Mouse (Mus musculus): ENCODE results near the gene Snrnp35. TPM values are rescaled to one million over a fixed set of nuclear protein-coding genes. Genes with fewer than 3 reads are reported as not detected.
"Not testable (repeated sequence)": the region's sequence is repeated elsewhere in the genome, so short reads cannot be mapped to it uniquely, and the experiment has no call there.

Snrnp35 gene
- polyA plus RNA-seq, 1 experiment from 2014 or later, result 27.2 TPM

DNA sequence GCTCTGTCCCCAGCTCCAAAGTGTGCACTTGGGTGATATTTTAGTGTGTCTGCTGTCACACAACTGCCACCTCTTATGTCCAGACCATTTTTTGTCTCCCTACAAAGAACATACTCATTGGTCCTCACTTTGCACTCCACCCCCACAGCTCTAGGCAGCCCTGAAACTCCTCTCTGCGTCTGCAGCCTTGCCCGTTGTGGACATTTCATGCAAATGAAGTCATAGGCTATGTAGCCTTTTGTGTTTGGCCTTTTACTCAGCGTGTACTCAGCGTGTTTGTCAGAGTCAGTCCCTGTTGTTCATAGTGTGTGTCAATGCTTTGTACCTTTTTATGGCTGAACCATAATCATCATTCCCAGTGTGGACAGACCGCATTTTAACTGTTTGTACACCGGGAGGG lies 33.4 kb upstream of the Snrnp35 start:
- Histone ChIP-seq H3K4me3 (no peak overlapping the region), H3K4me2 (no peak overlapping the region), H3K27ac (no peak overlapping the region), H3K9ac (no peak overlapping the region; the same call in 1 of the 2 replicates), H3K36me3 (ENCODE audit: poor library complexity, severe bottlenecking) (peaks cover 73% of the 10 kb centered on the region), H3K9me3 (replicated peaks) (no peaks in the 10 kb centered on the region), H3K27me3 (no peaks in the 10 kb centered on the region), H3K4me1 (peaks cover 30% of the 10 kb centered on the region)
- no peak for ATAC-seq
- 76% methylated on average over 6 of the region's 6 CpGs for WGBS

DNA sequence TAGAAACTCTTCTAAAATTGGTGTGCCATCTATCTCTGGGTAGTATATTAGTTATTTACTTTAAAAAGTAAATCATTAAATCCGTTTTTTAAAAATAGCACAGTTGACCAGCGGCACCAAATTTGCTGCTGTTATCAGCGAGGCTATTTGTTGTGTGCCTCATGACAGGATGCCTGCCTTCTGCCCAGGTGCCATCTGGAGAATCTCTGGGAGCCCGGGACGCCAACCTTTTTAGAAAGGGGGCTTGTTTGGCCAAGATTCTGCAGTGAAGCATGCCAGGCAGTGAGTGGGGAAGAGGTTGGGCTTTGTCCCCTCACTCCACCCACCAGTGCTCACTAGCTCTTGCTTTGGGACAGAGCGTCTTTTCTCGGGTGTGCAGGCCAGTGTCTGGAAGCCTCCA lies 32.9 kb upstream of the Snrnp35 start:
- no peak overlapping the region for H3K27ac ChIP-seq
- H3K36me3 ChIP-seq (ENCODE audit: poor library complexity, severe bottlenecking), result peaks cover 78% of the 10 kb centered on the region
- H3K4me3 ChIP-seq, result no peak overlapping the region
- H3K9ac ChIP-seq, result no peak overlapping the region
- H3K9me3 ChIP-seq (replicated peaks), result no peaks in the 10 kb centered on the region
- no peak overlapping the region for H3K4me2 ChIP-seq
- no peak for ATAC-seq
- peaks cover 25% of the 10 kb centered on the region for H3K4me1 ChIP-seq
- H3K27me3 ChIP-seq, result no peaks in the 10 kb centered on the region
- WGBS, result 88% methylated on average over 7 of the region's 7 CpGs

DNA sequence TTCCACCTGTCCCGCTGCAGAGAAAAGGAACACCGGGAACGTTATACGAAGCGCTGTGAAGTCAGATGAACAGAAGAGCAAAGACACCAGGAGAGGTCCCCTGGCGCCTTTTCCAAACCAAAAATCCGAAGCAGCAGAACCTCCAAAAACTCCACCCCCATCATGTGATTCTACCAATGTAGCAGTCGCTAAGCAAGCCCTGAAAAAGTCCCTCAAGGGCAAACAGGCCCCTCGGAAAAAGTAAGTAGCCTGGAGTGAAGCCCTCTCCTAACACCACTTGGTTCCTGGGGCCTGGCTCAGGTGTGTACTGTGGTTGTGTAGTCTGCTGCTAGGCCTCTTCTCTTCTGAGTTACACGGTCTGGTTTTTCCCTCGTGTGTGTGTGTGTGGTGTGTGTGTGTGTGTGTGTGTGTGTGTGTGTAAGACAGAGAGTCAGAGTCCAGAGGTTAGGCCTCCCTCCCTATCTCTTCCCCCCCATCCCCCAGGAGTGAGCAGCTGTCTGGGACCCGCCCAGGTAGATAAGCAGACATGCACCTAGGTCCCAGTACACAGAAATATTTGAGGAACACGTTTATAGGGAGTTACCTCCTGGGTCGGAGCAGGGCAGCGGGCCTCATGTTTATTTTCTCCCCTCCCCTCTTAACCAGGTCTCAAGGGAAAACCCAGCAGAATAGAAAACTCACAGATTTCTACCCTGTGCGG lies 32.1 kb upstream of the Snrnp35 start:
- Histone ChIP-seq H3K36me3 (ENCODE audit: poor library complexity, severe bottlenecking) (peaks cover 85% of the 10 kb centered on the region), H3K4me1 (peaks cover 25% of the 10 kb centered on the region), H3K9me3 (replicated peaks) (no peaks in the 10 kb centered on the region), H3K9ac (no peak overlapping the region), H3K4me3 (no peak overlapping the region), H3K4me2 (no peak overlapping the region), H3K27ac (no peak overlapping the region), H3K27me3 (no peaks in the 10 kb centered on the region)
- no peak for ATAC-seq
- 90% methylated on average over 16 of the region's 16 CpGs for WGBS

DNA sequence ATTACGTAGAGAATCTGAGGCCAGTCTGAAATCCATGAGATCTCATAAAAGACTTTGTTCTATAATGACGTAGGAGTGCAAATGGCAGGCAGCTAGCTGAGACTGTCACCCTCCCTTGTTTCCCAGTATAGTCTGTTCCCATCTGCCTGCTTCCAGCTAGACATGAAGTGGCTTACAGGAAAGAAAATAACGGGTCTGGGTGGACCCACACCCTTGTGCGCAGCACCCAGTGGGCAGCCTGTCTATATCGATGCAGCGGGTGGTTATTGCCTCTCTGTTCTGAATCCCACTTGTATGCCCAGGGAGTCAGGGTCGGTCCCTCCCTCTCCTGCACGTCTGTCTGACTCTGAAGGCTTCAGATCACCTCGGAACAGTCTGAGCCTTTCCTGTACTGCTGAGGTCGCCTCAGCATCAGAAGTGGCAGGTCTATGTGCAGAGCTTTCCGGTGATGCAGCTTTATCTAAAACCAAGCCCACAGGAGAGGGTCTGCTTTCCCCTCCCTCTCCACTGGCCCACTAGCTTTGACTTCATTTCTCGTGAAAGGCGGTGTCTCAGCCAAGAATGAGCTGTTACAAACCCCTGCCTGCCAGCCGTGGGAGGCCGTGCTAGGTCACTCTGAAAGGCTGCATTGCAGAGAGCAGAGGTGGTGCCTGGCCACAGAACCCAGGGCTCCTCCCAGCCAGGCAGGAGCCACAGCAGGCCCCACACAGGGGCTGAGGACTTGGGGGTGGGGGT lies 30.3 kb upstream of the Snrnp35 start:
- Histone ChIP-seq H3K4me1 (peaks cover 13% of the 10 kb centered on the region), H3K9me3 (replicated peaks) (no peaks in the 10 kb centered on the region), H3K9ac (no peak overlapping the region), H3K4me2 (no peak overlapping the region), H3K27me3 (no peaks in the 10 kb centered on the region), H3K36me3 (ENCODE audit: poor library complexity, severe bottlenecking) (peaks cover 97% of the 10 kb centered on the region), H3K27ac (peak overlapping the region; percentile 55; the same call in 1 of the 2 replicates), H3K4me3 (no peak overlapping the region)
- 78% methylated on average over 15 of the region's 15 CpGs for WGBS
- ATAC-seq, result no peak

DNA sequence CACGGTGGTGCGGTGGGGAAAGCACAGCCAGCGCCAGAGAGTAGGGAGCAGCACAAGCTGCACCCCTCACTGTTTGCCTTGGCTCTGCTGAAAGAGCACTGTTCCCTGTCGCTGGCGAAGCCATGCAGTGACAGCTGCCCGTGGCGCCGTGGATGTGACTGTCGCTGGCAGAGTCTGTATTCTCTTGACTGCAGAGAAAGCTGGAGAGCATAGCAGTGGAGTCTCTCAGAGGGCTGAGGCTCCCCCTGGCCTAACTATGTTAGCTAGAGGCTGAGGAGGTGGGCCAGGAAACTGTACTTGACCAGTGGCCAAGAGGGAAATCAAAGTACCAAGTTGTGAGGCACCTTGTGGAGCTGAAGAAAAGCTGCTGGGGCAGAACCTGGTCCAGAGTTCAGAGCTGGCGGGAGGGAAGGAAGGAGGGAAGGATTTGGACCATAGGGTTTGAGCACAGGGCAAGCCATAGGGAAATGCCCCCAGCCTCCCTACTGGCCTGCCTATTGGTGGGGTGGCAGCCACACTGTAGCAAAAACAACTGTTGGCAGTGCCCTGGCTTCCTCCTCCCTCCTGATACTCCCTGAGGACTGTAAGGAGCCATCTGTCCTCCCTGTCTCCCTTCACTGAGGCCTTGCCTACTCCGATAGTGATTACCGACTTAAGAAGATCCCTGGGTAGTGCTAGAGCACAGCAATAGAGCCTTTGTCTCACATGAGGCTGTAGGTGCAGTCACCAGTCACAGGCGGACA lies 29.4 kb upstream of the Snrnp35 start:
- ATAC-seq, result no peak; the same call in 1 of the 2 replicates
- Histone ChIP-seq H3K4me2 (no peak overlapping the region), H3K9ac (no peak overlapping the region), H3K27me3 (no peaks in the 10 kb centered on the region), H3K4me1 (peaks cover 11% of the 10 kb centered on the region; the same call in 1 of the 2 replicates), H3K4me3 (no peak overlapping the region), H3K36me3 (ENCODE audit: poor library complexity, severe bottlenecking) (peaks cover 98% of the 10 kb centered on the region), H3K27ac (peak overlapping the region; percentile 55), H3K9me3 (replicated peaks) (no peaks in the 10 kb centered on the region)
- WGBS, result 86% methylated on average over 13 of the region's 13 CpGs

DNA sequence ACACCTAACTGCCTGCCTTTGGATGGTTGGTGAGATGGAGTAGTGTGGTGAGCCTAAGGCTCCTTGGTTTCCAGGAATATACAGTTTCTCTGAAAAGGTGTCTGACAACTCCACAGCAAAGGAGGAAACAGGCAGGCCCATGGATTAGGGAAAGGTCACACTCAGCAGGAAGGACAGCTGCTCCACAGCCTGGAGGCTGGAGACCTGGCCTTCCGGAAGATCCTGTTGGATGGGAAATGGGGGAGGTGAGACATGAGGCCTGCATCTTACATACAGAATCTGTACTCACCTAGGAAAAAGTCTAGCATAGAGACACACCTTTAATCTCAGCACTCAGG lies 28.9 kb upstream of the Snrnp35 start:
- peaks cover 5% of the 10 kb centered on the region; the same call in 1 of the 2 replicates for H3K4me1 ChIP-seq
- no peaks in the 10 kb centered on the region for H3K27me3 ChIP-seq
- ATAC-seq, result no peak
- 86% methylated on average over 1 of the region's 1 CpGs for WGBS
- no peak overlapping the region; the same call in 1 of the 2 replicates for H3K9ac ChIP-seq
- peak overlapping the region; percentile 11; the same call in 1 of the 2 replicates for H3K27ac ChIP-seq
- no peaks in the 10 kb centered on the region for H3K9me3 ChIP-seq (replicated peaks)
- no peak overlapping the region for H3K4me3 ChIP-seq
- H3K36me3 ChIP-seq (ENCODE audit: poor library complexity, severe bottlenecking), result peaks cover 98% of the 10 kb centered on the region
- H3K4me2 ChIP-seq, result no peak overlapping the region

- H3K9ac ChIP-seq, result no peak overlapping the region
- H3K27ac ChIP-seq, result no peak overlapping the region
- no peaks in the 10 kb centered on the region for H3K9me3 ChIP-seq (replicated peaks)
- no peak for ATAC-seq
- H3K27me3 ChIP-seq, result no peaks in the 10 kb centered on the region
- H3K4me1 ChIP-seq, result no peaks in the 10 kb centered on the region
- H3K36me3 ChIP-seq (ENCODE audit: poor library complexity, severe bottlenecking), result peaks cover 96% of the 10 kb centered on the region
- no peak overlapping the region for H3K4me2 ChIP-seq
- 95% methylated on average over 6 of the region's 6 CpGs for WGBS
- no peak overlapping the region for H3K4me3 ChIP-seq
These were observed 26.2 kb upstream of the Snrnp35 start for GRCm38 (mm10) chr5:124456762-124457161.

GRCm38 (mm10) chr5:124460922-124461321 lies 22.0 kb upstream of the Snrnp35 start:
- H3K27me3 ChIP-seq; H3K9me3 ChIP-seq (replicated peaks); ATAC-seq; H3K9ac ChIP-seq; H3K4me1 ChIP-seq; H3K4me3 ChIP-seq; H3K27ac ChIP-seq; H3K4me2 ChIP-seq: not testable (repeated sequence)
- WGBS, result 92% methylated on average over 14 of the region's 14 CpGs
- peaks cover 78% of the 10 kb centered on the region for H3K36me3 ChIP-seq (ENCODE audit: poor library complexity, severe bottlenecking)

GRCm38 (mm10) chr5:124462297-124463025 lies 20.5 kb upstream of the Snrnp35 start:
- 88% methylated on average over 8 of the region's 8 CpGs for WGBS
- H3K4me3 ChIP-seq, result no peak overlapping the region
- H3K4me1 ChIP-seq, result no peaks in the 10 kb centered on the region
- no peak overlapping the region for H3K9ac ChIP-seq
- H3K27me3 ChIP-seq, result no peaks in the 10 kb centered on the region
- no peak overlapping the region for H3K4me2 ChIP-seq
- H3K36me3 ChIP-seq (ENCODE audit: poor library complexity, severe bottlenecking), result peaks cover 66% of the 10 kb centered on the region
- no peak overlapping the region for H3K27ac ChIP-seq
- ATAC-seq, result no peak
- no peaks in the 10 kb centered on the region for H3K9me3 ChIP-seq (replicated peaks)

GRCm38 (mm10) chr5:124463462-124463861 lies 19.5 kb upstream of the Snrnp35 start:
- peaks cover 59% of the 10 kb centered on the region for H3K36me3 ChIP-seq (ENCODE audit: poor library complexity, severe bottlenecking)
- H3K9ac ChIP-seq, result no peak overlapping the region
- H3K4me2 ChIP-seq, result no peak overlapping the region
- H3K27me3 ChIP-seq, result no peaks in the 10 kb centered on the region
- ATAC-seq, result no peak
- no peaks in the 10 kb centered on the region for H3K4me1 ChIP-seq
- H3K27ac ChIP-seq, result no peak overlapping the region
- no peaks in the 10 kb centered on the region for H3K9me3 ChIP-seq (replicated peaks)
- WGBS, result 84% methylated on average over 5 of the region's 5 CpGs
- no peak overlapping the region for H3K4me3 ChIP-seq

DNA sequence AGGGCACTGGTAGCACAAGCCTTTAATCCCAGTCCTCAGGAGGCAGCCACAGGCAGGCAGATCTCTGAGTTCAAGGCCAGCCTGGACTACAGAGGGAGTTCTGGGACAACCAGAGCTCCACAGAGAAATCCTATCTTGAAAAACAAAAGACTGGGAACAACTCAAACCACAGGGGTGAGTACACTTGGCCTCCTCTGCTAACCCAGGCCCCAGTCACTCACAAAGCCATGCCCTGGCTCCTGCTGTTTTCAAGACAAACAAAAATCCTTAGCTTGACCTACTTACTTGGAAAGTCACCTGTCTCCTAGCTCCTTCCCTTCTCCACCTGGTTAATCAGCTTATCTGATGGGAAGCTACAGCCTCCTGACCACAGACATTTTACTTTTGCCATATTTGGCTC lies 18.0 kb upstream of the Snrnp35 start:
- no peak overlapping the region for H3K4me3 ChIP-seq
- no peaks in the 10 kb centered on the region for H3K4me1 ChIP-seq
- no peaks in the 10 kb centered on the region for H3K27me3 ChIP-seq
- no peak for ATAC-seq
- H3K9me3 ChIP-seq (replicated peaks), result no peaks in the 10 kb centered on the region
- no peak overlapping the region for H3K4me2 ChIP-seq
- H3K9ac ChIP-seq, result no peak overlapping the region
- H3K27ac ChIP-seq, result no peak overlapping the region
- H3K36me3 ChIP-seq (ENCODE audit: poor library complexity, severe bottlenecking), result peaks cover 56% of the 10 kb centered on the region

- no peaks in the 10 kb centered on the region for H3K4me1 ChIP-seq
- ATAC-seq, result no peak
- no peak overlapping the region for H3K4me3 ChIP-seq
- no peak overlapping the region for H3K4me2 ChIP-seq
- 86% methylated on average over 1 of the region's 1 CpGs for WGBS
- H3K9me3 ChIP-seq (replicated peaks), result no peaks in the 10 kb centered on the region
- H3K27ac ChIP-seq, result no peak overlapping the region
- peaks cover 31% of the 10 kb centered on the region for H3K36me3 ChIP-seq (ENCODE audit: poor library complexity, severe bottlenecking)
- H3K9ac ChIP-seq, result no peak overlapping the region
- no peaks in the 10 kb centered on the region for H3K27me3 ChIP-seq
These were observed 15.2 kb upstream of the Snrnp35 start for GRCm38 (mm10) chr5:124467766-124468165.
